Mouse (Mus musculus) lung, adult 2 months (tissue): ENCODE results near the gene AU018091.

Source experiments
- CTCF ChIP-seq: fragments of 200-500 bp; IDR thresholded peaks from 2 replicates; pipeline ENCODE4 v1.5.1; 2011; ENCODE audit warnings: mild to moderate bottlenecking, low read length, control low read depth; ENCODE audit not compliant: insufficient read depth
- POLR2A ChIP-seq: fragments of 200-500 bp; IDR thresholded peaks from 2 replicates; pipeline ENCODE4 v1.6.1; 2011; ENCODE audit warnings: low read depth, mild to moderate bottlenecking, control low read depth, low read length, borderline replicate concordance; ENCODE audit errors: extremely low read depth

GRCm38 (mm10) chr7:3204628-3205027 is 35.6 kb upstream of the AU018091 start:
- no peak for TF ChIP-seq CTCF
- TF ChIP-seq POLR2A: no peak
